8 mouse cellular contexts compared by ENCODE assay signal in genomic region chr7:109139405-109139804, GRCm38 (mm10). TPM values are rescaled to one million over a fixed set of nuclear protein-coding genes. Genes with fewer than 3 reads are reported as not detected.
DNase-seq lines count a peak whose midpoint lies in the region; ATAC-seq and TF ChIP-seq lines count a peak whose summit lies in the region.

No protein-coding gene starts in this region.

- DNase-seq in ES-E14 (ENCODE audit: low read depth, low spot score), result peak; percentile 83
- DNase-seq in cerebellum, adult 11 months, result peak; percentile 85
- peak; percentile 92 for DNase-seq in forebrain, postnatal 0 days
- peak; percentile 78 to 89 for DNase-seq in layer of hippocampus, adult 8-10 months (ENCODE audit: low spot score in 2 of 2)
- peak; percentile 96 for DNase-seq in lung, embryonic 14.5 days
- peak; percentile 79 for DNase-seq in ovary, postnatal 36 days (ENCODE audit: low spot score)
- peak; percentile 70 for DNase-seq in thymus, postnatal 14 days

- whole genome bisulfite sequencing in forebrain, postnatal 0 days, result 19% methylated on average over 3 of the region's 3 CpGs
- WGBS in lung, embryonic 14.5 days, result 4% methylated on average over 3 of the region's 3 CpGs

- in situ Hi-C loops in ES-E14 (cut with MboI; ENCODE audit: low sequenced_read_pairs in 2 of 2, unreplicated experiment in 2 of 2), result loop anchor here in 1 of 2 experiments (25.0 kb wide), 1 partner anchor 298 kb away; the partner anchor contains the start of gene Stk33

- no peak overlapping the region for H3K9ac ChIP-seq in ES-E14 (ENCODE audit: insufficient read depth, low read depth, low read length, poor library complexity, severe bottlenecking)
- H3K9ac ChIP-seq in forebrain, postnatal 0 days, result no peak overlapping the region
- H3K9ac ChIP-seq in lung, embryonic 14.5 days, result no peak overlapping the region

- ATAC-seq in forebrain, postnatal 0 days, result peak; percentile 88
- peak; percentile 92 to 97 for ATAC-seq in hematopoietic stem cell, adult 5-6 weeks (replicated peaks in 1 of 2; ENCODE audit: insufficient read depth in 1 of 2, low FRiP score in 2 of 2, low TSS enrichment in 1 of 2, low read depth in 1 of 2, poor library complexity in 2 of 2, severe bottlenecking in 2 of 2)
- ATAC-seq in lung, embryonic 14.5 days (ENCODE audit: insufficient read depth), result peak; percentile 85

- no peak overlapping the region for H3K27ac ChIP-seq in ES-E14 (ENCODE audit: insufficient read depth, low read depth, low read length, poor library complexity, severe bottlenecking)
- no peak overlapping the region for H3K27ac ChIP-seq in forebrain, postnatal 0 days (ENCODE audit: low read depth, low read length)
- H3K27ac ChIP-seq in lung, embryonic 14.5 days (ENCODE audit: low read depth), result no peak overlapping the region

- TF ChIP-seq CTCF in forebrain, postnatal 0 days (IDR thresholded peaks at IDR 0.05; ENCODE audit: low read depth), result peak; percentile 96
- TF ChIP-seq CTCF in lung, embryonic 14.5 days (IDR thresholded peaks at IDR 0.05; ENCODE audit: low read depth), result peak; percentile 97

- H3K4me1 ChIP-seq in ES-E14 (ENCODE audit: control insufficient read depth in 2 of 2, insufficient read depth in 2 of 2, low read length in 2 of 2, poor library complexity in 1 of 2), result no peaks in the 10 kb centered on the region
- H3K4me1 ChIP-seq in forebrain, postnatal 0 days (ENCODE audit: insufficient read depth), result peaks cover 10% of the 10 kb centered on the region; the same call in 1 of the 2 replicates
- no peaks in the 10 kb centered on the region for H3K4me1 ChIP-seq in lung, embryonic 14.5 days (ENCODE audit: insufficient read depth)

- no peaks in the 10 kb centered on the region for H3K27me3 ChIP-seq in forebrain, postnatal 0 days (ENCODE audit: insufficient read depth, low read length)
- no peaks in the 10 kb centered on the region for H3K27me3 ChIP-seq in lung, embryonic 14.5 days (ENCODE audit: insufficient read depth, low read length)

- H3K9me3 ChIP-seq in ES-E14 (ENCODE audit: control insufficient read depth, insufficient read depth, low read depth, low read length), result no peaks in the 10 kb centered on the region
- no peaks in the 10 kb centered on the region for H3K9me3 ChIP-seq in forebrain, postnatal 0 days (ENCODE audit: low read length)
- H3K9me3 ChIP-seq in lung, embryonic 14.5 days (ENCODE audit: low read depth, low read length), result no peaks in the 10 kb centered on the region

- no peak overlapping the region for H3K4me3 ChIP-seq in ES-E14 (ENCODE audit: insufficient read depth in 1 of 2, low read depth in 1 of 2, low read length in 2 of 2, poor library complexity in 1 of 2, severe bottlenecking in 1 of 2)
- H3K4me3 ChIP-seq in forebrain, postnatal 0 days (ENCODE audit: low read depth, low read length), result no peak overlapping the region
- H3K4me3 ChIP-seq in lung, embryonic 14.5 days (ENCODE audit: low read depth, low read length), result no peak overlapping the region

- H3K4me2 ChIP-seq in forebrain, postnatal 0 days (ENCODE audit: low read depth), result no peak overlapping the region
- H3K4me2 ChIP-seq in lung, embryonic 14.5 days, result no peak overlapping the region

- no peaks in the 10 kb centered on the region for H3K36me3 ChIP-seq in ES-E14 (ENCODE audit: control insufficient read depth, insufficient read depth, low read length, poor library complexity, severe bottlenecking)
- no peaks in the 10 kb centered on the region for H3K36me3 ChIP-seq in forebrain, postnatal 0 days (ENCODE audit: insufficient read depth)
- no peaks in the 10 kb centered on the region for H3K36me3 ChIP-seq in lung, embryonic 14.5 days (ENCODE audit: insufficient read depth)

TF ChIP-seq in ES-E14, 5 proteins besides CTCF, POLR2A, EP300 and RAD21:
- TF ChIP-seq CHD2 (IDR thresholded peaks at IDR 0.05; ENCODE audit: low read depth, low read length) (no peak), ZNF384 (IDR thresholded peaks at IDR 0.05; ENCODE audit: low read depth, low read length) (no peak), ZC3H11A (IDR thresholded peaks at IDR 0.05; ENCODE audit: borderline replicate concordance, low read depth, low read length) (peak; percentile 96), HCFC1 (IDR thresholded peaks at IDR 0.05; ENCODE audit: borderline replicate concordance, insufficient read depth, low read length) (no peak), MAFK (IDR thresholded peaks at IDR 0.05; ENCODE audit: insufficient read depth, low read depth, low read length) (no peak)

RNA-seq across cellular contexts. Expression of gene Lmo1, which starts 35.6 kb away (rescaled TPM):
- total RNA-seq in ES-E14 (2012; rRNA removed), result 1.3 and 1.6 TPM in 2 replicates
- total RNA-seq in forebrain, postnatal 0 days (2014; rRNA removed), result 59.4 and 75.5 TPM in 2 replicates
- polyA plus RNA-seq in forebrain, postnatal 0 days (2015; fragmentation: Nextera tagmentation; extraction: Ambion mirVana), result 84.0 and 86.5 TPM in 2 replicates
- total RNA-seq in hematopoietic stem cell, adult 5-6 weeks (2017), result 3.4 and 7.3 TPM in 2 replicates
- total RNA-seq in layer of hippocampus, adult 8-10 months (2022), result 10 to 100 TPM; 45.2 to 56.5 (median 52.2) TPM
- 11.8 and 15.0 TPM in 2 replicates for polyA plus RNA-seq in lung, embryonic 14.5 days (2014; fragmentation: Nextera tagmentation; extraction: Ambion mirVana)

RNA-seq across cellular contexts. Expression of gene Ric3, which starts 56.3 kb away (rescaled TPM):
- 15.1 and 22.5 TPM in 2 replicates for total RNA-seq in ES-E14 (2012; rRNA removed)
- total RNA-seq in forebrain, postnatal 0 days (2014; rRNA removed), result 42.2 and 61.0 TPM in 2 replicates
- polyA plus RNA-seq in forebrain, postnatal 0 days (2015; fragmentation: Nextera tagmentation; extraction: Ambion mirVana), result 26.7 and 32.4 TPM in 2 replicates
- total RNA-seq in hematopoietic stem cell, adult 5-6 weeks (2017), result 3.3 and 4.8 TPM in 2 replicates
- total RNA-seq in layer of hippocampus, adult 8-10 months (2022), result 10 to 100 TPM; 66.7 to 77.1 (median 72.9) TPM
- polyA plus RNA-seq in lung, embryonic 14.5 days (2014; fragmentation: Nextera tagmentation; extraction: Ambion mirVana), result 1.1 and 1.7 TPM in 2 replicates
